Mouse (Mus musculus) erythroblast, embryonic 14.5 days (primary cell): ENCODE data around the gene Fyn.

Experiments
- GATA1 ChIP-seq: IDR thresholded peaks from 2 replicates; pipeline ENCODE4 v1.6.1; 2012; ENCODE audit warnings: low read length, inconsistent platforms, mixed read lengths
- TAL1 ChIP-seq: IDR thresholded peaks from 3 replicates; pipeline ENCODE4 v1.6.1; 2012; ENCODE audit warnings: low read length, inconsistent platforms, mixed read lengths

- TF ChIP-seq GATA1 (no peak), TAL1 (no peak)
These were observed 245.3 kb downstream of the Fyn start for GRCm38 (mm10) chr10:39613973-39614372.
